ENCODE assay signal across 8 mouse cellular contexts in the genomic region with DNA sequence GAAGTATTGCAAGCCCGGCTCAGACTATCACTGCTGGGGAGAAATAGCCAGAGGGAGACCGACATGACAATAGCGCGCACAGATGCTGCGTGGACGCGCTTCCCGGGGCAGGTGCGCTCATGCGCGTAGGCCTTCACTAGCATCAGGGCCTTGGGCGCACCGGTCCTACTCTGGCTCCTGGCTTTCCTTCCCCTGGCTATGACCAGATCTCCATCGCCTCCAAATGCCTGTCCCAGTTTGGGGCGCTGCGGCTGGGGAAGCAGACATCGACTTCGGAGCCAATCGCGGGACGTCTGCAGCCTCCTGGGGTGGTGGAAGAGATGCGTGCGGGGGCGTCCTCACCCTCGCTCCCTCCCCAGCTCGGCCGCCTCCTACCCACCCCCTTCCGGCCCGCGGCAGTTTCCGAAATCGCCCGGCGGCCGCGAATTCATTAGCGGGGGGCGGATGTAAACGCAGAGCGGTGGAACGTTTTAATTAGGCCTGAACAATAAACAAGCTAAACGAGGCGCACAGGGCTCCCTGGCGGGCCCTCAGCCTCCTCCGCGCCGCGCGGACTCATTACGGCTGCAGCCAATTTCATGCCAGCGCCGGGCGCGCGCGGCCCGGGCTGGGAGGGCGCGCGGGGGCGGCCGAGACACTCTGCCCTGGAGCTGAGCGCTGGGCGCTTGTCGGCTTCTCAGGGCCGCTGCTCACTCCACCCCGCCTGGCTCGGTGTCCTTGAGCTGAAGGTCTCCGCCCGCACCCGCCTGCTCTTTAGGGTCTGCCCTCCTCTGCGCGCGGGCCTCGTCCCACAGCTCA. TPM values are rescaled to one million over a fixed set of nuclear protein-coding genes. Genes with fewer than 3 reads are reported as not detected.
DNase-seq lines count a peak whose midpoint lies in the region; ATAC-seq lines count a peak whose summit lies in the region.

No protein-coding gene starts in this region.

- peak overlapping the region; percentile 65 for H3K4me3 ChIP-seq in heart, embryonic 10.5 days
- peak overlapping the region; percentile 11 for H3K4me3 ChIP-seq in liver, embryonic 16.5 days (ENCODE audit: low read depth, low read length)

- no peaks in the 10 kb centered on the region for H3K9me3 ChIP-seq in heart, embryonic 10.5 days
- no peaks in the 10 kb centered on the region for H3K9me3 ChIP-seq in liver, embryonic 16.5 days (replicated peaks; ENCODE audit: control insufficient read depth, low read length)

- WGBS in heart, embryonic 10.5 days, result under 1% methylated on average over 75 of the region's 75 CpGs
- 2% methylated on average over 70 of the region's 75 CpGs for whole genome bisulfite sequencing in liver, embryonic 16.5 days (ENCODE audit: insufficient replicate concordance)

- H3K4me2 ChIP-seq in liver, embryonic 16.5 days (ENCODE audit: low read depth, low read length), result peak overlapping the region; percentile 4; the same call in 1 of the 2 replicates

- peak; percentile 55 for ATAC-seq in CD4-positive, CD25-positive, alpha-beta regulatory T cell, adult 4 months
- no peak for ATAC-seq in liver, embryonic 16.5 days (ENCODE audit: low read depth)

- H3K4me1 ChIP-seq in heart, embryonic 10.5 days, result peaks cover 21% of the 10 kb centered on the region
- no peaks in the 10 kb centered on the region for H3K4me1 ChIP-seq in liver, embryonic 16.5 days (ENCODE audit: control insufficient read depth, low read depth, low read length)

- H3K27ac ChIP-seq in heart, embryonic 10.5 days, result peak overlapping the region; percentile 72
- no peak overlapping the region for H3K27ac ChIP-seq in liver, embryonic 16.5 days (ENCODE audit: low read length)

- H3K9ac ChIP-seq in liver, embryonic 16.5 days (ENCODE audit: low read depth, low read length), result no peak overlapping the region

- peaks cover 98% of the 10 kb centered on the region for H3K27me3 ChIP-seq in heart, embryonic 10.5 days (ENCODE audit: insufficient read depth, poor library complexity, severe bottlenecking)
- peaks cover 65% of the 10 kb centered on the region for H3K27me3 ChIP-seq in liver, embryonic 16.5 days (ENCODE audit: control insufficient read depth, insufficient read depth, low read depth, low read length)

- DNase-seq in ZHBTc4 (ENCODE audit: low read depth, low spot score) (peak; percentile 78), adipocyte (ENCODE audit: low spot score) (no peak)
- DNase-seq in embryo, embryonic 9.5 days (ENCODE audit: extremely low spot score), result peak; percentile 57
- DNase-seq in heart, embryonic 10.5 days (ENCODE audit: low spot score), result no peak
- DNase-seq in kidney, postnatal 10 days, result peak; percentile 61
- DNase-seq in retina, postnatal 7 days (ENCODE audit: low read depth, low spot score), result peak; percentile 31

- no peaks in the 10 kb centered on the region for H3K36me3 ChIP-seq in heart, embryonic 10.5 days
- no peaks in the 10 kb centered on the region for H3K36me3 ChIP-seq in liver, embryonic 16.5 days (ENCODE audit: control insufficient read depth, insufficient read depth)

RNA-seq across cellular contexts. Expression of a gene that starts 24.7 kb away (rescaled TPM):
- 10 to 100 TPM; 37.8 to 60.1 TPM for polyA plus RNA-seq in CD4-positive, CD25-positive, alpha-beta regulatory T cell, adult 4 months (2017; shearing (Covaris generic))
- 34.2 and 39.2 TPM in 2 replicates for polyA plus RNA-seq in heart, embryonic 10.5 days (2016; fragmentation: Nextera tagmentation; extraction: Ambion mirVana)
- polyA plus RNA-seq in liver, embryonic 16.5 days (2015; fragmentation: Nextera tagmentation; extraction: Ambion mirVana), result 17.9 and 18.2 TPM in 2 replicates

Comparison
In these comparisons a context has a peak if more than half of its experiments do, and no peak if none do; other contexts are left out.
1. DNase-seq: peak in ZHBTc4 (single experiment), embryo, embryonic 9.5 days (single experiment), kidney, postnatal 10 days (single experiment) and retina, postnatal 7 days (single experiment); none in heart, embryonic 10.5 days (single experiment) and adipocyte (single experiment).